Mouse (Mus musculus) forebrain, embryonic 12.5 days (tissue): ENCODE results near the gene Rasl12. TPM values are rescaled to one million over a fixed set of nuclear protein-coding genes. Genes with fewer than 3 reads are reported as not detected.
A peak's percentile ranks its signal among the peaks of the same experiment; 100 is the strongest.

Source experiments
- ATAC-seq: fragments of 200-750 bp; cut with Nextera tagmentation; 2 replicates; pipeline ENCODE4 v1.8.0; 2017; ENCODE audit warnings: moderate TSS enrichment; ENCODE audit not compliant: low FRiP score
- H3K27ac ChIP-seq: fragments of 300-500 bp; sonication (generic); 2 replicates; pipeline ENCODE4 v1.5.1; 2016; ENCODE audit warnings: mild to moderate bottlenecking
- H3K27me3 ChIP-seq: fragments of 300-500 bp; sonication (generic); 2 replicates; pipeline ENCODE4 v1.6.1; 2016; ENCODE audit warnings: mild to moderate bottlenecking
- H3K36me3 ChIP-seq: fragments of 300-500 bp; sonication (generic); replicated peaks from 2 replicates; pipeline ENCODE4 v1.6.1; 2016; ENCODE audit warnings: mild to moderate bottlenecking
- H3K4me1 ChIP-seq: fragments of 300-500 bp; sonication (generic); 2 replicates; pipeline ENCODE4 v1.6.1; 2016
- H3K4me2 ChIP-seq: fragments of 300-500 bp; sonication (generic); 2 replicates; pipeline ENCODE4 v1.6.1; 2016; ENCODE audit warnings: mild to moderate bottlenecking, moderate library complexity
- H3K4me3 ChIP-seq: fragments of 300-500 bp; sonication (generic); replicated peaks from 2 replicates; pipeline ENCODE4 v1.5.1; 2016; ENCODE audit warnings: mild to moderate bottlenecking
- H3K9ac ChIP-seq: fragments of 300-500 bp; sonication (generic); 2 replicates; pipeline ENCODE4 v1.6.1; 2016; ENCODE audit warnings: mild to moderate bottlenecking
- H3K9me3 ChIP-seq: fragments of 300-500 bp; sonication (generic); 2 replicates; pipeline ENCODE4 v1.6.1; 2016
- WGBS: fragments of 180-500 bp; shearing (Covaris S2); methylation state at CpG from one replicate; pipeline ENCODE4 v1.1.7; 2016; 5-methylcytosine and 5-hydroxymethylcytosine counted together
- polyA plus RNA-seq: library from polyadenylated mRNA; unstranded; fragments of >200 nt; fragmentation: Nextera tagmentation; extraction: Ambion mirVana; gene quantifications from 2 replicates; pipeline ENCODE4 v1.2.1, GENCODE M21; 2016

Gene Rasl12
- polyA plus RNA-seq: 6.4 and 7.2 TPM in 2 replicates

DNA sequence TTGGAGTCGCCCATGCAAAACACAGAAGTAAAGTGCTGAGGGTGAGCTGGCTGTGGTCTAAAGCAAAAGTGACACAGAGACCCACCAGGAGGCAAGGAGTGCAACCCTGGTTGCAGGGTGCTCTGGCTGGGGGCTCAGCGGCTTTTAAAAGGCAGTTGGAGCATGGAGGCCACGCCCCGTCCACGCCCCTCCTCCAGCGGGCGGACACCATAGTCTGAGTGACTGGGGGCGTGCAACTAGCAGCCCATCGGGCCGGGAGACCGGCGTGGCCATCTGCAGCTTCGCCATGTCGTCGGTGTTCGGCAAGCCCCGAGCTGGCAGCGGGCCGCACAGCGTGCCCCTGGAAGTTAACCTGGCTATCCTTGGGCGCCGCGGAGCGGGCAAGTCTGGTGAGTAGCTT lies at the start of gene Rasl12:
Gene Rasl12, plus strand, starts transcription at position 228 of the 400 bp plus-strand sequence.
- H3K27ac ChIP-seq: no peak within 1 kb of the TSS
- peak; percentile 86 for ATAC-seq
- H3K9me3 ChIP-seq: no peaks in the 10 kb centered on the region
- no peaks in the 10 kb centered on the region for H3K36me3 ChIP-seq
- H3K9ac ChIP-seq: peak within 1 kb of the TSS; percentile 60
- under 1% methylated on average over 23 of the region's 24 CpGs for WGBS
- H3K4me3 ChIP-seq: peak within 1 kb of the TSS; percentile 48
- H3K27me3 ChIP-seq: peaks cover 21% of the 10 kb centered on the region
- H3K4me1 ChIP-seq: peaks cover 10% of the 10 kb centered on the region
- peak within 1 kb of the TSS; percentile 69 for H3K4me2 ChIP-seq

DNA sequence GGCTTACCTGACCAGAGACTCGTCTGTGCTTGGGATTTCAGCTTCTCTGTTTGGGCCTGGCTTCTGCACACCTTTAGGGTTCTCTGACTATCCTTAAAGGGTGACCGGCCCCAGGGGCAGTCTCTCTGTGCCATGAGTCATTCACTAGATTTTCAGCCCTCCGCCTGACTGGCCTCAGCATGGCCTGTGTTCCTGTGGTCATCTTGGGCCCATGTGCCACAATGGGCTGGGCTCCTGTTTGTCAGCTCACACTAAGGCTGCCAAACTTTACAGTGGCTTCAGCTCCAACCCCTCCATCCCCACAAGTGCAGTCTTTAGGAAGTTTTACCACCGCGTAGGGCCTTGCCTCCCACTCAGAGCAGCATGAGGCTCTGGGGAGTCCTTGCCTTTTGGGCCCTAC lies 45.1 kb upstream of the Rasl12 start:
- no peak overlapping the region for H3K4me2 ChIP-seq
- H3K27me3 ChIP-seq: no peaks in the 10 kb centered on the region
- peaks cover 34% of the 10 kb centered on the region for H3K36me3 ChIP-seq
- H3K9ac ChIP-seq: no peak overlapping the region
- peaks cover 11% of the 10 kb centered on the region for H3K4me1 ChIP-seq
- WGBS: 92% methylated on average over 5 of the region's 5 CpGs
- H3K4me3 ChIP-seq: no peak overlapping the region
- H3K9me3 ChIP-seq: no peaks in the 10 kb centered on the region
- H3K27ac ChIP-seq: no peak overlapping the region
- ATAC-seq: no peak

DNA sequence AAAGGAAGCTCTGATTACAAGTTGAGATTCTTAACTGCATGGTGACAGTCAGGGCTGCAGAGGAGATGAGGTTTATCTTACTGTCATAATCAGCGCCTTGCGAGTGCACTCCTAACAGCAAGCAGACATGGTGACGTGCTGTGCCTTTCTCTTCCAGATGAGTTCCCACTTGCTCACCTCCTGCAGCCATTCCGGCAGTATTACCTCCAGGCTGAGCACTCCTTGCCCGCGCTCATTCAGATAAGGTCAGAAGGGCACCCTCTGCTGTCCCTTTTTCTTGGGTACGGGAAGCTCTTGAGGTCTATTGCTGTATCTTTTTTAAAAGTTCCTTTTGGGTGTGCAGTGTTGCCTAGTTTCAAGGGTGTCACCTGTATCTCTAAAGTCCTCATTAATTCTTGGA lies 41.7 kb upstream of the Rasl12 start:
- peaks cover 61% of the 10 kb centered on the region for H3K36me3 ChIP-seq
- no peak overlapping the region for H3K4me2 ChIP-seq
- H3K9ac ChIP-seq: no peak overlapping the region
- no peak overlapping the region for H3K27ac ChIP-seq
- H3K9me3 ChIP-seq: no peaks in the 10 kb centered on the region
- H3K27me3 ChIP-seq: no peaks in the 10 kb centered on the region
- H3K4me1 ChIP-seq: no peaks in the 10 kb centered on the region
- no peak for ATAC-seq
- H3K4me3 ChIP-seq: no peak overlapping the region
- WGBS: 89% methylated on average over 7 of the region's 7 CpGs

DNA sequence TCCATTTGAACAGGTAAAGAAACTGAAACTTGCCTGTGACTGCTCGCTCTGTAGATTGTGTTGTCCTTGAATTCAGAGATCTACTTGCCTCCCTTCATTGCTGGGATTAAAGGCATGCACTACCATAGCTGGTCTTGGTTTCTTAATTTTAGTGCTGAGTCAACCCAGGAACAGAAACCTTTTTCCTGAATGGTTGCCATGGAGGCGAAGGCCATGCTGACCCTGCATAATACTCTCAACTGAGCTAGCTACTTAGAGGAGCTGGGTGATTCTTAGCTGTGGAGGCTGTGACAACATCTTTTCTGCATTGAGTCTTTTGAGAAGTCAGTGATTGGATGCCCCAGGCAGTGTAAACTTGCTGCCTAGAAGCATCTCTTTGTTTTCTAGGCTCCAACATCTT lies 41.3 kb upstream of the Rasl12 start:
- no peak for ATAC-seq
- H3K4me2 ChIP-seq: no peak overlapping the region
- no peak overlapping the region for H3K4me3 ChIP-seq
- H3K36me3 ChIP-seq: peaks cover 65% of the 10 kb centered on the region
- 92% methylated on average over 2 of the region's 2 CpGs for WGBS
- no peak overlapping the region for H3K27ac ChIP-seq
- H3K27me3 ChIP-seq: no peaks in the 10 kb centered on the region
- H3K9me3 ChIP-seq: no peaks in the 10 kb centered on the region
- H3K4me1 ChIP-seq: no peaks in the 10 kb centered on the region
- no peak overlapping the region for H3K9ac ChIP-seq

DNA sequence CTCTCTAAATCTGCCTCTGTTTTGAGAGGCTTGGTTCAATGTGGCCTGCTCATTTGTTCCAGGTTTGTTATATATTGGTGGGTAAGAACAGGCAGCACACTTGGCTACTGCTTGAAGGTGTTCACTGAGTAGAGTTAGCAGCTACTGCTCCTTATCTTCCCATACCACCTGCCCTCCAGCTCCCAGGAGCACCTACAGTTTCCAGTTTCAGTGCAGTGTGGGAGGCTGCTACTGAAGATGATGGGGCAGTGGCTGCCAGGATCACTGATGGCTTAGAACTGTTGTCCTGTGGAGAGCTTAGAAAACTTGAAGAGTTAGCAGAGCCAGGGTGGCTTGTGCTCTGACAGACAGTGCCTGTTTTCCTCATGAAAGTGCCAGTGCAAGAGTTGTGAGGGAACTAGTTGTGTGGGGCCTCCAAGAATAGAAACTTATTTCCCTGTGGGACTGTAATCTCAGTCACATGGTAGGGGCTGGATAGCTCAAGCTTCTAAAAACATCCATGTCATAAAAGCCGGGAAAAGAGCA lies 39.3 kb upstream of the Rasl12 start:
- ATAC-seq: no peak
- no peak overlapping the region for H3K9ac ChIP-seq
- no peak overlapping the region for H3K4me2 ChIP-seq
- peaks cover 74% of the 10 kb centered on the region for H3K36me3 ChIP-seq
- no peaks in the 10 kb centered on the region for H3K9me3 ChIP-seq
- no peaks in the 10 kb centered on the region for H3K4me1 ChIP-seq
- WGBS: 93% methylated on average over 1 of the region's 1 CpGs
- no peaks in the 10 kb centered on the region for H3K27me3 ChIP-seq
- no peak overlapping the region for H3K4me3 ChIP-seq
- H3K27ac ChIP-seq: no peak overlapping the region

DNA sequence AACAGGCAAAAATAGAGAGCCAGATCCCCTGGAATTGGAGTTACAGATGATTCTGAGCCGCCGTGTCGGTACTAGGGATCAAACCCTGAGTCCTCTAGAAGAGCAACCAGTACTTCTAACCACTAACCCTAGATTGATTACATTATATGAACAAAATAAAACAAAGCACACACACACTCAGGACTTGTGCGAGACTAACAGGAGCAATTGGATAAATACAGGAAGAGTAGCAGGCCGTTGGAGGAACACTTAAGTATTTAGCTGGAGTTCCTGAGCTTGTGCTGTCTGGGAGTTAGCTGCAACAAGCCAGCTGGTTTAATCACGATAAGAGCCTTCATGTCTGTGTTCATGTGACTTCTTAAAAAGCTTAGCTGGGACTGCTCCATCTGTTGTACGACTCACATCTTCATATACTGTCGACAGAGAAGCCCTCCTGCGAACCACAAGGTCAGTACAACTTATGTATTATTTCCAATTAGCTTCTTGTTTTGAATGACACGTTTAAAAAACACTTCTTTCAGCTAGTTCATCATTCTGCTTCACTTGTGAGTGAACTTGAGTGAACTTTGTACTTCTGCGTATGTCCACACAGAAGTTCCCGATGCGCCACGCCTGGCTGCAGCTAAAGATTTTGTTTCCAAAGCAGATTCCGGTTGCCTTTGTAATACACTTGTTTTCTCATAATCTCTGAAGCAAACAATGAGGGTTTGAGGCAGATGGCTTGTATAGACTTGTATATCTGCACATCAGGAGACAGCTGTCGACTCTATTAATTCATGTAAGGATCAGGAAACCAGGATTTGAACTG lies 37.5 kb upstream of the Rasl12 start, which contains the start of gene Ubap1l:
Gene Ubap1l, plus strand, starts transcription at position 401 of the 808 bp plus-strand sequence.
- peaks cover 61% of the 10 kb centered on the region for H3K36me3 ChIP-seq

DNA sequence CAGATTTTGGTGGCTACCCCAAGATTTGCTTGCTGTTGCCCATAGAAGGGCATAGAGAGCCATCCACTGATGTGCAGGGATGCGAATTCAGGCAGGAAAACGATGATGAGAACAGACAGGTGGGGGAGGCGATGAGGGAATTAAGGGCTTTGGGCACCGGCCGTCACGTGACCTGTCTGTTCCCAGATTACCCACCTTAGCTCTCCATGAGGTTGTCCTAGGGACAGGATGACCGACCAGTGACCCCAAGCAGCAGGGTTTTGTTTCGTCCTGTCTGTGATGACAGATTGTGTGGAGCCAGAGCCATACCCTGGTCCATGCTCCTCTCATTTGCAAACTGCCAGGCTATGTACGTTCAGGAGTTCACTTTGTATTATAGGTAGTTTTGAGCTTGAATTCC lies 34.6 kb upstream of the Rasl12 start:
- ATAC-seq: no peak
- no peak overlapping the region for H3K4me2 ChIP-seq
- no peaks in the 10 kb centered on the region for H3K27me3 ChIP-seq
- peaks cover 5% of the 10 kb centered on the region for H3K4me1 ChIP-seq
- 75% methylated on average over 9 of the region's 9 CpGs for WGBS
- no peak overlapping the region for H3K27ac ChIP-seq
- no peak overlapping the region for H3K9ac ChIP-seq
- no peak overlapping the region for H3K4me3 ChIP-seq
- H3K9me3 ChIP-seq: no peaks in the 10 kb centered on the region
- H3K36me3 ChIP-seq: peaks cover 35% of the 10 kb centered on the region

More for the DNA sequence above, 37.5 kb upstream of the Rasl12 start, which contains the start of gene Ubap1l:
- Histone ChIP-seq H3K4me1 (no peaks in the 10 kb centered on the region), H3K9me3 (no peaks in the 10 kb centered on the region), H3K4me3 (no peak within 1 kb of the TSS), H3K27me3 (no peaks in the 10 kb centered on the region), H3K9ac (no peak within 1 kb of the TSS), H3K27ac (no peak within 1 kb of the TSS), H3K4me2 (no peak within 1 kb of the TSS)
- 89% methylated on average over 16 of the region's 16 CpGs for WGBS
- no peak for ATAC-seq

DNA sequence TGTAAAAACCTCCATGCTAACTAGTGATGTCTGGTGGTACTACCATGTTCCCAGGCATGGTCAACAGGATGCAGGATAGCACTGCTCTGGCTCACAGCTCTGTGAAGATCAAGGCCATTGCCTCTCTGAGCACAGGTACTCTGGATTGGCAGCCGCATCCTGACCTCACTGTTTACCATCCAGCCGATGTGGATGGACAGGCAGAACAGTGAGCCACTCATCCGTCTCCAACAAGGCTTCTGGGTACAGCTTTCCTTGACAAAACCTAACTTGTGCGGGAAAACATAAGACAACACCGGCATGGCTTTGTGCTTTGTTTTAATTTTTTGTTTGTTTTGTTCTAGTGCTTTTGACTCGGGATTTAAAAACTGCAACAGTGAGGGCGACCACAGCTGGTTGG lies 32.6 kb upstream of the Rasl12 start:
- Histone ChIP-seq H3K4me1 (peaks cover 5% of the 10 kb centered on the region), H3K4me3 (no peak overlapping the region), H3K4me2 (no peak overlapping the region), H3K36me3 (peaks cover 21% of the 10 kb centered on the region), H3K9me3 (no peaks in the 10 kb centered on the region), H3K27ac (no peak overlapping the region), H3K27me3 (no peaks in the 10 kb centered on the region), H3K9ac (no peak overlapping the region)
- 92% methylated on average over 7 of the region's 7 CpGs for WGBS
- ATAC-seq: no peak

DNA sequence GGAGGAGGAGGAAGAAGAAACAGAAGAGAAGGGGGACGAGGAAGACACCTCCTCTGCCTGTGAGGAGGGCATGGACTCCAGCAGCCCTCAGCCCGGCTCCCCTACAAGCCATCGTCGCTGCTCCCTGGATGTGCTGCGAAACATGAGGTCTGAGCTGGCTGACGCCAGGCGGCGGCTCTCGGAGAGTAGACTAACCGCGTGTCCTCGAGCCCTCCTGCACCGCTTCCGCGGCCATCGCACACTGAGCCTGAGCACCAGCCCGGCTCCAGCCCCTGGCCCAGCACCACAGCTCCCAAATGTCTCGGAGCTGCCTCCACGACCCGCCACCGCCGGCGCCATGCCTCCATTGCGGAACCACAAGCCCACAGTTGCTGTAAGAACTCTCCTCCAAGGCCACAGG lies 26.6 kb upstream of the Rasl12 start:
- H3K27me3 ChIP-seq: no peaks in the 10 kb centered on the region
- H3K9ac ChIP-seq: no peak overlapping the region
- peaks cover 9% of the 10 kb centered on the region for H3K36me3 ChIP-seq
- no peak overlapping the region for H3K4me3 ChIP-seq
- no peak overlapping the region for H3K4me2 ChIP-seq
- H3K4me1 ChIP-seq: peaks cover 5% of the 10 kb centered on the region
- no peak for ATAC-seq
- no peak overlapping the region for H3K27ac ChIP-seq
- H3K9me3 ChIP-seq: no peaks in the 10 kb centered on the region
- 86% methylated on average over 24 of the region's 24 CpGs for WGBS

DNA sequence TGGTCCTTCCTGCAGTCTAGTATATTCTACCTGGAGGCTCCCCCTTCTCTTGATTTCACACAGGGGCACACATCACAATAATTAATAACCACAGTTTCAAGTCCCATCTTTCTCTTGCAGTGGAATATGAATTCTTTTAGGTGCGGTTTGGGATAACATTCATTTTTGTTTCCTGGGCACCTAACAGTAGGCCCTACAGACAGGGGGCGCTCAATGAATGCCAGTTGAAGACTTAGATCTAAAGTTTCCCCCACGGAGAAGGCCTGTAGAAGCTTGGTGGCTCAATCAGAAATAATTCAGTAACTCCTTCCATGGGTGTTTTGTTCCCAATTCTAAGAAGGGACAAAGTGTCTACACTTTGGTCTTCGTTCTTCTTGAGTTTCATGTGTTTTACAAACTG lies 25.9 kb upstream of the Rasl12 start:
- Histone ChIP-seq H3K27me3 (no peaks in the 10 kb centered on the region), H3K9ac (no peak overlapping the region), H3K4me2 (no peak overlapping the region), H3K4me1 (no peaks in the 10 kb centered on the region), H3K4me3 (no peak overlapping the region), H3K27ac (no peak overlapping the region), H3K9me3 (no peaks in the 10 kb centered on the region), H3K36me3 (peaks cover 9% of the 10 kb centered on the region)
- no peak for ATAC-seq
- 72% methylated on average over 4 of the region's 4 CpGs for WGBS

DNA sequence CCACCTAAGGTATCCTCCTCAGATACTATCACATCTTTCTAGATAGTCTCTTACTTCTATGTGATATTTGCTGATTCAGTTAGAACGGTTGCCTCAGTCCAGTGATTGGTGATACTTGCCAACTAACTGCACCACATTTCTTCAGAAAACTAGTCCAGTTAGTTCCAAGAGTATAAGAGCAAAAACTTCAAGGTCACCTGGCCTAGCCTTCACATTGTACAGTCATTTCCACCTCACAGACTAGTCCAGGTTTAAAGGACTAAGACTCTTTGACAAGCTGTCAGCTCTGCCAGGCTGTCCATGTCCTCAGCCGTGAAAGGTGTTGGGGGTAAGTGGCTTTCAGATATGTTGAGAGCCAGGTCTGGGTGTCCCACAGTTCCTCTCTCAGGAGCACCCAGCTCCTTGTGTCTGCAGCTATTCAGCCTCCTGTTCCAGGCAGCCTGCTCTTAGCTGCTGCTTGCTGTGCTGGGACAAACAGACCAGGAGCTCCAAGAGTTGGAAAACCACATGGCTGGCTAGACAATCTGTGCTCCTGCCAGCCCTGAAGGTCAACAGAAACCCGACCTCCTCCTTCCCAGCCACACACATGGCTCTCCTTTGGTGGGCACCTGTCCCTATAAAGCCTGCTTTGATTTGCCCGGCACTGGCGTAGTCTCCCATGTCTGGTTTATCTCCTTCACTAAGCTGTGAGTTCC lies 23.7 kb upstream of the Rasl12 start:
- H3K36me3 ChIP-seq: peaks cover 13% of the 10 kb centered on the region
- no peak for ATAC-seq
- WGBS: 89% methylated on average over 5 of the region's 5 CpGs

DNA sequence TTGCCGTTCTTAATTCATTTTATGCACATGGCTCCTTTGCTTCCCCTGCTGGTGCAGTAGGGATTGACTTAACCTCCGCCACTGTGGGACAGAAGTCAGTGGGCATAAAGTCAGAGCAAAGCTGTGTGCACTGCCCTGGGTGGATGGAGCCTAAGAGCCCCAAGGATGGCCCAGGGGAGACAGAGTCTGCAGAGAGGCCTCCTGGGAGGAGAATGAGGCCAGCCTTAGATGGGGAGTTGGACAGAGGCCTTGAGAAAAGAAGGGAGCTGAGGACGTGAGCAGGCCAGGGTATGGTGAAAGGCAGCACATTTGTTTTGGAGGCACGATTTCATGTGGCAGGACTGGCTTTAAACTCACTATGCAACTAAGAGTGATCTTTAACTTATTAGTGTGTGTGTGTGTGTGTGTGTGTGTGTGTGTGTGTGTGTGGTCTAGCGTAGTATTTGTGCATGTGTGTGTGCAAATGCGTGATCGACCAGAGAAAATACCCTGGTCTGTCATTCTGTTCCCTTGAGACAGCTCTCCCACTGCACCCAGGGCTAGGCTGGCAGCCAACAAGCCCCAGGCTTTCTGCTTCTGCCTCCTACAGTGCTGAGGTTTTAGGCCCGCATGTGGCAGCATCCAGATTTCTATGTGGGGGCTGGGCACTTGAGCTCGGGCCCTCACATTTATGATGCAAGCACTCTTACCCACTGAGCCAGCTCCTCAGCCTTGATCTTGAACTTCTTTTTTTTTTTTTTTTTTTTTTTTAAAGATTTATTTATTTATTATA lies 23.0 kb upstream of the Rasl12 start:
- Histone ChIP-seq H3K27me3 (no peaks in the 10 kb centered on the region), H3K4me2 (no peak overlapping the region), H3K4me1 (no peaks in the 10 kb centered on the region), H3K27ac (no peak overlapping the region), H3K36me3 (peaks cover 13% of the 10 kb centered on the region), H3K9me3 (no peaks in the 10 kb centered on the region), H3K9ac (no peak overlapping the region), H3K4me3 (no peak overlapping the region)
- WGBS: 87% methylated on average over 9 of the region's 9 CpGs
- ATAC-seq: no peak

More for the DNA sequence above, 23.7 kb upstream of the Rasl12 start:
- no peak overlapping the region for H3K27ac ChIP-seq
- H3K4me1 ChIP-seq: no peaks in the 10 kb centered on the region
- no peaks in the 10 kb centered on the region for H3K9me3 ChIP-seq
- no peak overlapping the region for H3K9ac ChIP-seq
- no peak overlapping the region for H3K4me2 ChIP-seq
- no peaks in the 10 kb centered on the region for H3K27me3 ChIP-seq
- H3K4me3 ChIP-seq: no peak overlapping the region
